Mouse (Mus musculus) ES-CJ7 (cell line): ENCODE results near the gene Wtip.
"Not testable (repeated sequence)": the region's sequence is repeated elsewhere in the genome, so short reads cannot be mapped to it uniquely, and the experiment has no call there.

ENCODE experiments used
- DNase-seq: peaks from one replicate; pipeline ENCODE4 v3.0.0; 2011; ENCODE audit warnings: low read depth, low spot score

The Wtip gene

DNA sequence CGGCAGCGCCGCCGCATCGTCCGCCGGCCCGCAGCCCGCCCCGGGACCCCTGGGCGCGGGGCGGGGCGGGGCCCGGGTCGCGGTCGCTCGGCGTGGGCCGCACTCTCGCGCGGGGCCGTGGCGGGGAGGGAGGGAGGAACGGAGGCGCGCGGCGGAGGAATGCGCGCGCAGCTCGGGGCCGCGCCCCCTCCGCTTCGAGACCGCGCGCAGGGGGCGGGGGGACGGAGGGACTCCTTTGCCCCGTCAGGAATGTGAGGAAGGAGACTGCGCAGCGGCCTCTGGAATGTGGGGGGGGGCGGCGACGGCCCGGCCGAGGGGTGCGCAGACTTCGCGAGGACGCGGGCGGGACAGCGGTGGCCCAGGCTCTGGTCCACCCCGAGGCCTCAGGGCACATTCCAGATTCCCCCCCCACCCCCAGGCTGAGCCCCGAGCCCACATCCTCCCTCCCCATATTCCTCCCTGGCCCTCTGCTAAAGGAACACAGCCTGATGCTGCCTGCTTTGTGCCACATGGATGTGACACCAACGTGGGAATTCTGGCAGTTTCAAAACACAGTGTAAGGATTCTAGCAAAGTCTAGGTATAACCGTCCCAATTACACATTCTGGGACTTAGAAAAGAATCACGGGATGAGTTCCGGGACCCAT lies at the start of gene Wtip:
Gene Wtip (minus strand): TSS at position 152 of the 646 bp plus-strand sequence.
- DNase-seq: peak; percentile 85

DNA sequence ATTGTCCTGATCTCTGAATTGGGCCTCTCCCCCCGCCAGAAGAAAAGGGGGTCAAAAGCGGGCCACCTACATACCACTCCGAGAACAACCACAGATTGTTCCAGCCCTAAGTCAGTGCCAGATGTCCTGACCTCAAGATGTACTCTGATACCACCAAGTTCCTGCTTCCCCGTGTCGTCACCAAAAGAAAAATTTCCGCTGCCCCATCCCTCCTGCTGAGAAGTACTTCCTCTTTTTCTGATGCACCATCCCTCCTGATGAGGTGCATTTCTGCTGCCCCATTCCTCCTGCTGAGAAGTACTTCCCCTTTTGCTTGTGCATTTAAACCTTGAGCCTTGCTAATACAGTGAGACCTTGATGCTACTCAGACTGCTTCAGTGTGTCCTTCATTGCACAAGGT lies 43.2 kb upstream of the Wtip start:
- not testable (repeated sequence) for DNase-seq

DNA sequence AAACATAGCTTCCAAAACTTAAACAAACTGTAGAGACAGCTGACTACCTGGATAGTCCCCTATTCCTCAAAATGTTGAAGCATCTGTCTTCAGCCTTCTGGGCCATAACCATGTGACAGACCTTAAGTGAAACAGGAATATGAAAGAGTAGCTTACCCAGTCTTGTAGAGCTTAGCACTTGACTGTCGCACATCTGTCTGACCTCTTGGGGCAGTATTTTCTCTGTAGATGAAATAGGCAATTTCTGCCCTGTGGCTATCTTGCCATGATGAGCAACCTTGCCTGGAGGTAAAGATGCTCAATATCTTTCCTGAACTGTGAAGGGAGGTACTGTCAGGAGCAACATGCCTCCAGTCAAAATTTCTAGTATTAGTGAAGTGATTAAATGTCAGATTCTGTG lies 39.2 kb upstream of the Wtip start:
- peak; percentile 57 for DNase-seq

DNA sequence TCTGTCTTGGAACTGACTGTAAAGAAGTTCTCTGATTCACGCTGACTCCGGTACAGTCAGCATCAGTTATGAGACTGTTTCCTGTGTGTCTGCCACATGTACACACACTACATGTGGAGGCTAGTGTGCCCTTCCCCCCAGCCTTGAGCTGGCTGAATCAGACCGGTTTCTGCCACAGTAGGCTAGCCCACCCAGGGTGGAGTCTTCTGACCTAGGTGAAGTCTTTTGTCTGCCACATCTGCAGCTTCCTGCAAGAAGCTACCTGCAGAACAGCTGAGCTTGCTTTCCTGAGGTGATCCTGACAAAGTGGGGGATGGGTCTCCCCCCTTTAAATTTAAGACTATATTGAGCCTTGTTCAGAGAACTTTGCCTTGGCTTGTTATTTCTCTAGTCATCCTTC lies 36.4 kb upstream of the Wtip start, which contains the start of gene Uba2:
Gene Uba2 (minus strand): TSS at position 146 of the 400 bp plus-strand sequence.
- peak; percentile 98 for DNase-seq

DNA sequence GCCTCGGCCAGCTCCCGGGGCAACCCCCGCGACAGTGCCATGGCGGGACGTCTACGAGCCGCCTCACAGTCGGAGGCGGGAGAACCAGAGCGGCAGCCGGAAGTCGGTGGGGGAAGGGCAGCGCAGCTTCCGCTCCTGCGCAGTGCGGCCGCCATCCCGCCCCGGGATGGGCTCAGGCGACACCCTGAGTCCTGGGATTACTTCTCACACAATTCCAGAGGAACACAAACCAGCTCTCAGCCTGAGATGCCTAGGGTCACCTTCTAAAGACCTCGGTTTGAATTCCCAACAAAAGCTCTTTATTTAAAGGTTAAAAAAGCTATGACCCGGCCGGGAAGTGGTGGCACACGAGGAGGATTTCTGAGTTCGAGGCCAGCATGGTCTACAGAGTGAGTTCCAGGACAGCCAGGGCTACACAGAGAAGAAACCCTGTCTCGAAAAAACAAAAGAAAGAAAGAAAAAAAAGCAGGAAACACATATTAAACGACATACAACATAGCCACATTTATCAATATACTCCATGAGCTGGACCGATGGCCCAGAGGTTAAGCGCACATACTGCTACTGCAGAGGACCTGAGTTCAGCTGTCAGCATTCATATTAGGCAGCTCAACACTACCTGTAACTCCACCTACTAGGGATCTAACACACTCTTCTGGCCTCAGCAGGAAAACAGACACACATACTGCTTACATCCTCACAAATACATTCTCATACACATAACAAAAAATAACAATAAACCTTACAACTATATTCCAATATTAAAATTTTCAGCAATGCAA lies 35.6 kb upstream of the Wtip start:
- DNase-seq: peak; percentile 92

DNA sequence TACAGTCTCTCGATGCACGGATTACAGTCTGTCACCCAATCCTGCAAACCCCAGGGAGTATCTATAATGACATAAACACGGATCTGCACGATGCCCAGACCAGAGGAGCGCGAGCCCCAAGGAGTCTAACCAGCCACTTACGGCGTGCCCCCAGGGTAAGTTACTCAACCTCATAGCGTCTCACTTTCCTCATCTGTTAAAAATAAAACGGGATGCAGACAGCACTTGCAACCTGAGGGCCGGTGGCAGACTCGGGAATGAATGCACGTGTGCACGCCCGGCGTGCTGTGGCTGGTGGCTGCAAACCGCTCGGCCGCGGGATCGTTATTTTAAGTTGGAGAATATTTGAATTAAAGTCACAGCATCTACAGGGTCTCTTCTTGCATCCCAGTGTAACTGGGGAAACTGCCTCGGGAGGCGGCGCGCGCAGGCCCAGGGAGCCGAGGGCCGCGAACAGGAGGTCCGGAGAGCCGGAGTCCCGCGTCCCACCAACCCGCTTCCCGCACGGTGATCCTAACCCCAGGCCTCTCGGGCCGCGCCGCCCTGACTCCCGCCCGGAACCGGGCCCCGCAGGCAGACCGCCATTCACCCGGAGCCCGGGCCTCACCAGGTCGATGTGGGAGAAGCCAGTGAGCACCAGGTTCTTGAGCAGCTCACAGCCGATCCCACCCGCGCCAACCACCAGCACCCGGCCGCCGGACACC lies 34.9 kb upstream of the Wtip start:
- peak; percentile 41 for DNase-seq

DNA sequence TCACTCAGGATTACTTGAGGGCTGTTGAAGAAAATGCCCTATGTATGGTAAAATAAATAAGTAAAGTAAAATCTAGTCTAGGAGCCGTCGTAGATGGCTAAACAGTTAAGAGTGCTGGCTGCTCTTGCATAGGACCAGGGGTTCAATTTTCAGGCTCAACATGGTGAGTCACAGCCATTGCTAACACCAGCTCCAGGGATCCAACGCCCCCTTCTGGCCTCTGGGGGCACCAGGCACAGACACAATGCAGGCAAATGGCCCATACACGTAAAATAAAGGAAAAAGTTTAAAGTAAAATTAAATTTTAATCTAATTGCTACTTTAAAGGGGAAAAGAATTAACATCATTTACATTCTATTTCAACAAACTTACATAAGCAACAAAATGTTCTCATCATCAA lies 33.8 kb upstream of the Wtip start:
- peak; percentile 88 for DNase-seq

DNA sequence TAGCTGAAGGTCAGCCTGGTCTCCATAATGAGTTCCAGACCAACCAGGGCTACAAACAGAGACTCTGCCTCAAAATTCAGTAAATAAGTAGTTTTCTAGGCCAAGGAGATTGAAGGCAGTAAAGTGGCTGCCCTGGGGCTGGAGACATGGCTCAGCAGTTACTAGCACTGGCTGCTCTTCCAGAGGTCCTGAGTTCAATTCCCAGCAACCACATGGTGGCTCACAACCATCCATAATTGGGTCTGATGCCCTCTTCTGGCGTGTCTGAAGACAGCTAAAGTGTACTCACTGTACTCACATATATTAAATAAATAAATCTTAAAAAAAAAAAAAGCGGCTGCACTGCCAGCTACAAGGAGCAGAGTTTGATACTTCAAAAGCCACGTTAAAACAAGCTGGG lies 32.9 kb upstream of the Wtip start:
- DNase-seq: peak; percentile 52

DNA sequence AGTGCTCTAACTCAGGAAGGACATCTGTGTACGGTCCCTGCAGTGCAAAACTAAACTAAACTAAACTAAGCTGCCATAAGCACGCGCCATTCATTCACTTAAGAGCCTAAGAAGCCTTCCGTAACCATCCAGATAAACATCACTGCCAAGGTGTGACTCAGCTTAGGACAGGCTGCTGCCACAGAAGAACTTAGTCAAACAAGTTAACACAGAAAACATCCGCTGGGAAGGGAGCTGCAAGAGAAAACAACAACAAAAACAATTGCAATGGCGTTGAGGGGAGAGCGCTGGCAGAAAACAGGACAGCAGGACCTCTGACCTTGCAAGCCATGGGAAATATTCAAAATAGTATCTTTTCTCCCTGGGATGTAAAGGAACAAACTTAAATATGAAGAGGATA lies 31.6 kb upstream of the Wtip start:
- DNase-seq: peak; percentile 60

DNA sequence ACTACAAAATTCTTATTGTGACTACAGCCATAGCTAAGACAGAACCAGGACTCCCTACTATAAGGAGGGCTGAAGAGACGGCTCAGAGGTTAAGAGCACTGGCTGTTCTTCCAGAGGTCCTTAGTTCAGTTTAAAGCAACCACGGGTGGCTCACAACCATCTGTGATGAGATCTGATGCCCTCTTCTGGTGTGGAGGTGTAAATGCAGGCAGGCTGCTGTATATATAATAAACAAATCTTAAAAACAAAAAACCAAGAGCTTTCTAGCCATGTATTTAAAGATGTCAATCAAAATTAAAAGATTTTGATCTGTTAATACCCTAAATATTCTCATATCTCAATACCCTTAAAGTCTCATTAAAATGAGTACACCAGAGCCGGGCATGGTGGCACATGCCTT lies 26.1 kb upstream of the Wtip start:
- DNase-seq: no peak

DNA sequence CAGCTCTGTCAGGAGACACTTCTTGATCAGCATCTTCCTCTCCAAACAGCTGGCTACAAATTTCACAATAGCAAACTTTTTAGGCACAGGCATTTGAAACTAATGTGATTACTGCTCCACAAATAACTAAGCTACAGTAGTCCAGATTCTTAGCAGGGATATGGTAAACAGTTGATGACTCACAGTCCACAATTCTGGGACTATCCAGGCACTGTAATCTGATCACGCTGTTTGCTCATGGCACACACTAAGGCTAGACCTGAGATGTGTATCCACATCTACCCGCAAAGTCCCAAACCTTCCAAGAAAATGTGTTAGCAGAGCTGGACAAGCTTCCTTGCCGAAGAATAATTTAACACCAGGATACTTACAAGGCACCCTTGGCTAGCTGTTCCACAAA lies 24.9 kb upstream of the Wtip start:
- DNase-seq: no peak

DNA sequence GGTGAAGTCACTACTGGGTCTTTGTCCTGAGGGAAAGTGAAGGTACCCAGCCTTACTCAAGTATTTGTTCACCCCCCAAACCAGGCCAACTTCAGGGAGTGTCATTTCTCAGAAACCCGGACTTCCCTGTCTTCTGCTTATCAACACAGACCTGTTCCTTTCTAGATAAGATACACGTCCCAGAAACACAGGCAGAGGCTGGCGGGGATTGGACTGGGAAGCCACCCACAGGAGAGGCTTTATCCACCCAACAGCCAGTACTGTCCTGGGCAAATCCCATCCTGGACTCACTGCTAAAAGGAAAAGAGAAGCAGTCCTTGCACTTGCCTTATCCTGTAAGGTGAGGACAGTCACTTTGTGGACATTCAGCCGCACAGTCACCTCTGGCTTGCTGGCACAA lies 14.1 kb upstream of the Wtip start:
- no peak for DNase-seq

DNA sequence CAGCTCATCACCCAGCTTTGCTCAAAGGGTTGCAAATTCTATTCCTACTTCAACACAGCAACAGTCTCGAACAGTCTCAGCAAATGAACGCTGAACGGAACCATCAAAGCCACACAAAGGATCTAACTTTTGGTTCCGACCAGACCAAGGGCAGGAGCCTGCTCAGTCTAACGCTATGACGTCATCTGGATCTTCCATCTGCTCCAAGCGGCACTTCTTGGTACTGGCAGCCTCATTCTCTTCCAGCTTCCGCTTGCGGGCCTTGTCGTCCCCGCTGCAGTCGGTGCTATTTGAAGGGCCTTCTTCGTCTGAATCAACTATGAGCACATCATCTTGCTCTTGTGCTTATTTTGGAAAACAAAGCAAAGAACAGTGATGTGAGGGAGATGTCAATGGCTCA lies 8.1 kb upstream of the Wtip start:
- DNase-seq: peak; percentile 76

DNA sequence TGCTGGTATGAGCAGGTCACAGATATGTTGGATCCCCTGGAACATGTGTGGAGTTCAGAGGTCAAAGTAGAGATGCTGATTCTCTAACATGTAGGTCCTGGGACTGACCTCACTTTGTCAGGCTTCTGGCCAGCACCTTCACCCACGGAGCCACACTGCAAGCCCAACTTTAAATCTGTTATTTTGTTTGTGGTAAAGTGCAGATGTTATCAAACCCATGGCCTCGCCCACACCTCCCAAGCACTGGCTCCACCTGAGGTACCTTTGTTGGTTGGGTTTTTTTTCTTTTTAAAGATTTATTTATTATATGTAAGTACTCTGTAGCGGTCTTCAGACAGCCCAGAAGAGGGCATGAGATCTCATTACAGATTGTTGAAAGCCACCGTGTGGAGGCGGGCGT lies 6.4 kb upstream of the Wtip start:
- no peak for DNase-seq

DNA sequence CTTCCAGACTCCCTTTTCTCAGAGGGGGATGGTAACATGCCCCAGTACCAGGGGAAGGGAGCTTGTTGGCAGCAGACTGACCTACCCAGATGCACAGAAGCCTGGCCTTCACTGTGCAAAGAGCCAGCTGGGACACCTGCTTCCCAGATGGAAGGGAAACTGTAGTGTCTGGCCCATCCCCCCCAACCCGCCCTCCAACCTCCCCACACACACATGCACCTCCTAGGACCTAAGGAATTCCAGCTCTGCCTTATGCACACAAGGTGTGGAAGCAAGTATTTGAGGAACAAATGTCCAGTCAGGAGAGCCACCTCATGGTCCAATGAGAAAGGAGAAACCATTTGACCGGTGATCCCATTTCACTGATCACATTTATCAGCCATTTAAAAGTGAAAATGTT lies 1.3 kb upstream of the Wtip start:
- no peak for DNase-seq

DNA sequence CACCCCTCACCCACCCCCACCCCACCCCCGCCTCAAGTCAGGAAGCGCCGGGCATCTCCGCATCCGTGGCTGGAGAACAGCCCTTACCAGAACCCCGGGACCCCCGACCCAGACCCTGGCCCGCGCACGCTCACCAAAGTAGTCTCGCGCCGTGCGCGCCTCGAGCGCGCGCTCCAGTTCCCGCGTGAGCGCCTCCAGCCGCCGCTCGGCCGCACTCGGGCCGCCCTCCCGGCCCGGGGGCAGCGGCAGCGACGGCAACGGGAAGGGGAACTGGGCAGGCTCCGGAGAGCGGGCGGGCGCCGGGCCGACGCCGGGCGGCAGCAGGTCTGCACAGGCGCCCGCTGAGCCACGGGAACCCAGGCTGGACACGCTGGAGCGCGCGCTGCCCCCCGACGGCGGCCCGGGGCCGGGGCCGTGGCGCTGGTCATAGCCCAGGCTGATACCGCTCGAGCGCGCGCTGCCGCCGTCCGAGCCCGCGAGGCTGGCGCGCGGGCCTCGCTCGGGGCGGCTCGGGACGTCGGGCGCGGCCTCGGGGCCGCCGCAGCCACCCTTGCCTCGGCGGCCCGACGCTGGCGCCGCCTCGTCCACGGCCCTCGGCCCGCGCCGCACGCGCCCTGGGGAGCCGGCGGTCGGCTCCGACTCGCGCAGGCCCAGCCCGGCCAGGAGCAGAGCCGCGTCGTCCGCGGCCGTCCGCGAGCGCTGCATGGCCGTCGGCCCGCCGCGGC lies 551 bp downstream of the Wtip start:
- DNase-seq: no peak

DNA sequence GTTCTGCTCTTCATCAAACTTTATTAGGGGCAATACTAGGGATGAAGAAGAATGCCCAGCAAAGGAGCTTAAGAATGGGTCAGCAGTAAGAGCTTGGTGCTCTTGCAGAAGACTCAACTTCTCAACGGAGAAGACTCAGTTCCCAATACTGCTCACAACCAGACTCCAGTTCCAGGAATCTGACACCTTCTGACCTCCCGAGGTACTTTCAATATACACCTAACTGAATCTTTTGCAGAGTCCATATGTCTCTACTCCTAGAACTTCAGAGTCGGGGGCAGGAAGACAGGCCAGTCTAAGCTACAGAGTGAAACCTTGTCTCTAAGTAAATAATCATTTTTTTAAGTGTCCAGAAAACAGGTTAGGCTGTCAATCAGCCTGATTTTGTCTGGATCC lies 1.1 kb downstream of the Wtip start:
- no peak for DNase-seq

DNA sequence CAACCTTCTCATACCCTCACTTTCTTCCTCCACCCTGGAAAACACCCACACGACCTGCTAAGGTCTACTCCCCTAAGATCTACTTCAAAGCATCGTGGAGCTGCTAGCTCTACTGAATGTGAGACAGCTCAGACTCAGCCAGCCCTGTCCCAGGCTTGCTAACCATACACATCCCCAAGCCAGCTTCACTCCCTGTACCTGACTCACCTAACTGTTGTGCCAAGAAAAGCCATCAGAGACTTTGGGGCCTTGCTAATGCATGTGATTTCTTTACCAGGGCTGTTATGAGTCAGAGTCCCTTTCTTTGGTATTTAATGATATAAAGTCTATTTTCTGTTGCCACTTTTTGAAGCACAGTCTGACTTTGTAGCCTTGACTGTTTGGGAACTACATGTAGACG lies 1.9 kb downstream of the Wtip start:
- no peak for DNase-seq

DNA sequence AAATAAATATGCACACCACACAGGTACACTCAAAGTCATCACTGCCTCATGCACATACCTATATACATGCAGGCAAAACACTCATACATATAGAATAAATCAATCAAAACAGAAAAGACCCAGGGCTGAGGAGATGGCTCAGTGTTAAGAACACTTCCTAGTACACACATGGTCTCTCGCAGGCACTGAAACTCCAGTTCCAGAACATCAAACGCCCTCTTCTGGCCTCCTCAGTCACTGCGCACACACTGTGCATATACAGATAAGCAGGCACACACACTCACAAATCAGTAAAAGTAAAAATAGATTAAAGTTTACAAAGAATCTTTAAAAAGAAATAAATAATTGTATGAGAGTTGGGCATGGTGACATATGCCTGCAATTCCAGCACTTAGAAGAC lies 6.8 kb downstream of the Wtip start:
- no peak for DNase-seq

DNA sequence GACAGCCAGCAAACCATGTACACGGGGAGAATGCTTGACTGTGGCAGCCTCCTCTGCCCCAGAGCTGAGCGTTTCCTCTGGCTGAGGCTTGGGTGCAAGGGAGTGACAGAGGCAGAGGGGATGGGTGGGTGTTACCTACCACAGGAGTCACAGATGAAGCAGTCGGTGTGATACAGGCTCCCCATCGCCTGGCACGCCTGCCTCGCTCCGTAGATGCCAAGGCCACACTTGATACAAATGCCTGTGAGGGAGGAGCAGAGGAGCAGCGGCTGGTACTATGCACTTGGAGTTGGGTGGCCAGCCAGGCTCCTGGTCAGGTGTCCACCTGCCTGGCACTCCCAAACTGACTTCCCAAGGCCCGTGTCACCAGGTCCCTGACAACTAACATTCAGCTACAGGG lies 7.7 kb downstream of the Wtip start:
- no peak for DNase-seq

DNA sequence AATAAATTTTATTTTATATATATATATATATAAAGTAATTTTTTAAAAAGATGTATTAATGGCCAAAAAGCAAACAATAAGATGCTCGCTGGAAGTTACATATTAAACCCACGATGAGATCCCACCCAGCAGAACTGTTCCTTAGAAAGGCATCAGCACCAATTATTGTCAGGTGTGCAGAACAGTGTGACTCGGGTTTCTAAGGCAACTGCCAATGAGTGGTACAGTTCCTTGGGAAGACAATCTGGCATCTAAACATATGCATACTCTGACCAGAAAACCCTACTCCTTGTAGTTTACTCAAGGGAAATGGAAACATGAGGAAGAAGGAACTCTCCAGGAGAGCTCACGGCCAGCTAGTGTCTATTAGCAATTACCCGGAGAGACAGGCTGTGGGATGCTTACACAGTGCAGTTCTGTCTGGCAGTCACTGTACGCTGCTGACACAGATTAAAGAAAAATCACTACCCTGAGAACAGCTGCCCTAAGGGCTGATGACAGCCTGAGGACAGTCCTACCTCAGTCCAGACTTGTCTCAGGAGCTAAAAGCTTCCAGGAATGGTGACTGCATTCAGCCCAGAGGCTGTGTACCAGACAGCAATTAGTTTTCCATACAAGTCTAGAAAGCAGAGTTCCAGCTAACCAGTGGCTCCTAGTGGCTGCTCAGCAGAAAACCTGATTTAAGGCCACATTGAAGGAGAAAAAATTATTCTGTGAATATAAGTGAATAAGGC lies 9.9 kb downstream of the Wtip start:
- DNase-seq: no peak
